Mouse (Mus musculus): ENCODE results near the gene Rftn1. TPM values are rescaled to one million over a fixed set of nuclear protein-coding genes. Genes with fewer than 3 reads are reported as not detected.
"Not testable (repeated sequence)": the region's sequence is repeated elsewhere in the genome, so short reads cannot be mapped to it uniquely, and the experiment has no call there.

The Rftn1 gene
- polyA plus RNA-seq, 1 experiment from 2014 or later = 14.7 TPM

GRCm38 (mm10) chr17:50116980-50117379 is 73.5 kb downstream of the Rftn1 start:
- Histone ChIP-seq H3K36me3 (no peaks in the 10 kb centered on the region), H3K4me3 (replicated peaks) (no peak overlapping the region), H3K9ac (no peak overlapping the region), H3K9me3 (replicated peaks) (no peaks in the 10 kb centered on the region), H3K27ac (no peak overlapping the region), H3K27me3 (no peaks in the 10 kb centered on the region), H3K4me1 (no peaks in the 10 kb centered on the region), H3K4me2 (no peak overlapping the region)
- no peak for ATAC-seq (replicated peaks; ENCODE audit: low FRiP score)
- 72% methylated on average over 3 of the region's 3 CpGs for WGBS

- not testable (repeated sequence) for ATAC-seq (replicated peaks; ENCODE audit: low FRiP score)
Observed at GRCm38 (mm10) chr17:50116401-50116800, 74.1 kb downstream of the Rftn1 start.

GRCm38 (mm10) chr17:50115716-50116115 is 74.8 kb downstream of the Rftn1 start:
- H3K4me3 ChIP-seq (replicated peaks); H3K9me3 ChIP-seq (replicated peaks); ATAC-seq (replicated peaks; ENCODE audit: low FRiP score); H3K4me2 ChIP-seq; H3K4me1 ChIP-seq; H3K9ac ChIP-seq; H3K27me3 ChIP-seq; H3K36me3 ChIP-seq; H3K27ac ChIP-seq: not testable (repeated sequence)
- 94% methylated on average over 3 of the region's 3 CpGs for WGBS

More at GRCm38 (mm10) chr17:50116401-50116800, 74.1 kb downstream of the Rftn1 start:
- not testable (repeated sequence) for H3K4me2 ChIP-seq; H3K9ac ChIP-seq; H3K4me3 ChIP-seq (replicated peaks); H3K4me1 ChIP-seq; H3K27me3 ChIP-seq; H3K36me3 ChIP-seq; H3K27ac ChIP-seq; H3K9me3 ChIP-seq (replicated peaks)
- WGBS = 87% methylated on average over 1 of the region's 1 CpGs

GRCm38 (mm10) chr17:50114659-50115058 is 75.8 kb downstream of the Rftn1 start:
- WGBS = 88% methylated on average over 8 of the region's 8 CpGs
- ATAC-seq (replicated peaks; ENCODE audit: low FRiP score) = no peak

GRCm38 (mm10) chr17:50110650-50111415 is 79.6 kb downstream of the Rftn1 start:
- no peaks in the 10 kb centered on the region for H3K36me3 ChIP-seq
- no peaks in the 10 kb centered on the region for H3K4me1 ChIP-seq
- WGBS = 76% methylated on average over 14 of the region's 14 CpGs
- H3K27me3 ChIP-seq = no peaks in the 10 kb centered on the region
- H3K27ac ChIP-seq = no peak overlapping the region
- H3K9ac ChIP-seq = no peak overlapping the region
- no peaks in the 10 kb centered on the region for H3K9me3 ChIP-seq (replicated peaks)
- no peak for ATAC-seq (replicated peaks; ENCODE audit: low FRiP score)
- no peak overlapping the region for H3K4me3 ChIP-seq (replicated peaks)
- no peak overlapping the region for H3K4me2 ChIP-seq

More at GRCm38 (mm10) chr17:50114659-50115058, 75.8 kb downstream of the Rftn1 start:
- Histone ChIP-seq H3K4me3 (replicated peaks) (no peak overlapping the region), H3K4me1 (no peaks in the 10 kb centered on the region), H3K27ac (no peak overlapping the region), H3K36me3 (no peaks in the 10 kb centered on the region), H3K9me3 (replicated peaks) (no peaks in the 10 kb centered on the region), H3K9ac (no peak overlapping the region), H3K4me2 (no peak overlapping the region), H3K27me3 (no peaks in the 10 kb centered on the region)

- Histone ChIP-seq H3K27me3 (no peaks in the 10 kb centered on the region), H3K9ac (no peak overlapping the region), H3K4me2 (no peak overlapping the region), H3K27ac (no peak overlapping the region), H3K4me3 (replicated peaks) (no peak overlapping the region), H3K4me1 (no peaks in the 10 kb centered on the region), H3K9me3 (replicated peaks) (no peaks in the 10 kb centered on the region), H3K36me3 (peaks cover 3% of the 10 kb centered on the region; the same call in 1 of the 2 replicates)
- ATAC-seq (replicated peaks; ENCODE audit: low FRiP score) = no peak
- 94% methylated on average over 10 of the region's 10 CpGs for WGBS
Observed at GRCm38 (mm10) chr17:50106811-50107210, 83.7 kb downstream of the Rftn1 start.

GRCm38 (mm10) chr17:50104131-50104530 is 86.3 kb downstream of the Rftn1 start:
- no peak overlapping the region for H3K27ac ChIP-seq
- no peaks in the 10 kb centered on the region for H3K9me3 ChIP-seq (replicated peaks)
- no peak overlapping the region for H3K9ac ChIP-seq
- no peak overlapping the region for H3K4me2 ChIP-seq
- H3K36me3 ChIP-seq = peaks cover 3% of the 10 kb centered on the region; the same call in 1 of the 2 replicates
- no peak overlapping the region for H3K4me3 ChIP-seq (replicated peaks)
- H3K27me3 ChIP-seq = no peaks in the 10 kb centered on the region
- 66% methylated on average over 3 of the region's 3 CpGs for WGBS
- peaks cover 9% of the 10 kb centered on the region; the same call in 1 of the 2 replicates for H3K4me1 ChIP-seq
- no peak for ATAC-seq (replicated peaks; ENCODE audit: low FRiP score)

- peaks cover 3% of the 10 kb centered on the region; the same call in 1 of the 2 replicates for H3K36me3 ChIP-seq
- H3K9me3 ChIP-seq (replicated peaks) = no peaks in the 10 kb centered on the region
- H3K4me2 ChIP-seq = no peak overlapping the region
- H3K27ac ChIP-seq = no peak overlapping the region
- no peak for ATAC-seq (replicated peaks; ENCODE audit: low FRiP score)
- no peak overlapping the region for H3K4me3 ChIP-seq (replicated peaks)
- WGBS = 92% methylated on average over 3 of the region's 3 CpGs
- H3K4me1 ChIP-seq = peaks cover 9% of the 10 kb centered on the region; the same call in 1 of the 2 replicates
- H3K9ac ChIP-seq = no peak overlapping the region
- no peaks in the 10 kb centered on the region for H3K27me3 ChIP-seq
Observed at GRCm38 (mm10) chr17:50101416-50101815, 89.1 kb downstream of the Rftn1 start.

GRCm38 (mm10) chr17:50100070-50100469 is 90.4 kb downstream of the Rftn1 start:
- Histone ChIP-seq H3K4me3 (replicated peaks) (no peak overlapping the region), H3K9me3 (replicated peaks) (no peaks in the 10 kb centered on the region), H3K27me3 (no peaks in the 10 kb centered on the region), H3K9ac (no peak overlapping the region), H3K4me2 (no peak overlapping the region), H3K27ac (no peak overlapping the region), H3K36me3 (peaks cover under 1% of the 10 kb centered on the region; the same call in 1 of the 2 replicates), H3K4me1 (peaks cover 9% of the 10 kb centered on the region; the same call in 1 of the 2 replicates)
- ATAC-seq (replicated peaks; ENCODE audit: low FRiP score) = no peak
- WGBS = 76% methylated on average over 12 of the region's 12 CpGs

- H3K9me3 ChIP-seq (replicated peaks) = no peaks in the 10 kb centered on the region
- WGBS = 43% methylated on average over 8 of the region's 8 CpGs
- no peak overlapping the region for H3K27ac ChIP-seq
- H3K9ac ChIP-seq = no peak overlapping the region
- ATAC-seq (replicated peaks; ENCODE audit: low FRiP score) = no peak
- H3K4me2 ChIP-seq = no peak overlapping the region
- no peak overlapping the region for H3K4me3 ChIP-seq (replicated peaks)
- H3K36me3 ChIP-seq = no peaks in the 10 kb centered on the region
- H3K4me1 ChIP-seq = peaks cover 9% of the 10 kb centered on the region; the same call in 1 of the 2 replicates
- H3K27me3 ChIP-seq = no peaks in the 10 kb centered on the region
Observed at GRCm38 (mm10) chr17:50099378-50099777, 91.1 kb downstream of the Rftn1 start.

- 89% methylated on average over 6 of the region's 6 CpGs for WGBS
- Histone ChIP-seq H3K4me2 (no peak overlapping the region), H3K4me3 (replicated peaks) (no peak overlapping the region), H3K27me3 (no peaks in the 10 kb centered on the region), H3K4me1 (peaks cover 9% of the 10 kb centered on the region; the same call in 1 of the 2 replicates), H3K9me3 (replicated peaks) (no peaks in the 10 kb centered on the region), H3K27ac (no peak overlapping the region), H3K36me3 (no peaks in the 10 kb centered on the region), H3K9ac (no peak overlapping the region)
- no peak for ATAC-seq (replicated peaks; ENCODE audit: low FRiP score)
Observed at GRCm38 (mm10) chr17:50098297-50098696, 92.2 kb downstream of the Rftn1 start.

GRCm38 (mm10) chr17:50097831-50098230 is 92.6 kb downstream of the Rftn1 start:
- H3K4me2 ChIP-seq = no peak overlapping the region
- H3K36me3 ChIP-seq = no peaks in the 10 kb centered on the region
- WGBS = 88% methylated on average over 5 of the region's 5 CpGs
- H3K4me3 ChIP-seq (replicated peaks) = no peak overlapping the region
- peaks cover 9% of the 10 kb centered on the region; the same call in 1 of the 2 replicates for H3K4me1 ChIP-seq
- ATAC-seq (replicated peaks; ENCODE audit: low FRiP score) = no peak
- H3K9me3 ChIP-seq (replicated peaks) = no peaks in the 10 kb centered on the region
- H3K27me3 ChIP-seq = no peaks in the 10 kb centered on the region
- no peak overlapping the region for H3K9ac ChIP-seq
- no peak overlapping the region for H3K27ac ChIP-seq
